Mouse (Mus musculus) midbrain, postnatal 0 days (tissue): ENCODE results near the gene Ppp2r2c. TPM values are rescaled to one million over a fixed set of nuclear protein-coding genes. Genes with fewer than 3 reads are reported as not detected.

Source experiments
- ATAC-seq: fragments of 200-750 bp; cut with Nextera tagmentation; 2 replicates; pipeline ENCODE4 v1.8.0; 2017; ENCODE audit warnings: moderate number of reproducible peaks, mild to moderate bottlenecking, moderate TSS enrichment, moderate library complexity; ENCODE audit not compliant: low FRiP score
- DNase-seq: peaks from one replicate; pipeline ENCODE4 v3.0.0-alpha.2; 2015; ENCODE audit warnings: low spot score
- H3K27ac ChIP-seq: fragments of 300-500 bp; sonication (generic); 2 replicates; pipeline ENCODE4 v1.5.1; 2014; ENCODE audit warnings: low read depth, mild to moderate bottlenecking, low read length, mixed read lengths
- H3K27me3 ChIP-seq: fragments of 300-500 bp; sonication (generic); 2 replicates; pipeline ENCODE4 v1.6.1; 2014; ENCODE audit warnings: low read length, control low read depth, mixed read lengths; ENCODE audit not compliant: insufficient read depth
- H3K36me3 ChIP-seq: fragments of 300-500 bp; sonication (generic); 2 replicates; pipeline ENCODE4 v1.6.1; 2014; ENCODE audit warnings: low read length, control low read depth, mixed read lengths; ENCODE audit not compliant: insufficient read depth
- H3K4me1 ChIP-seq: fragments of 300-500 bp; sonication (generic); 2 replicates; pipeline ENCODE4 v1.6.1; 2014; ENCODE audit warnings: mild to moderate bottlenecking, control low read depth, antibody characterized with exemption, low read length, mixed read lengths; ENCODE audit not compliant: insufficient read depth
- H3K4me2 ChIP-seq: fragments of 300-500 bp; sonication (generic); 2 replicates; pipeline ENCODE4 v1.6.1; 2014; ENCODE audit warnings: low read depth, mild to moderate bottlenecking, low read length, mixed read lengths; ENCODE audit not compliant: poor library complexity, severe bottlenecking
- H3K4me3 ChIP-seq: fragments of 300-500 bp; sonication (generic); 2 replicates; pipeline ENCODE4 v1.5.1; 2014; ENCODE audit warnings: low read depth, mild to moderate bottlenecking, low read length, moderate library complexity
- H3K9ac ChIP-seq: fragments of 300-500 bp; sonication (generic); replicated peaks from 2 replicates; pipeline ENCODE4 v1.6.1; 2014; ENCODE audit warnings: mild to moderate bottlenecking, low read length, moderate library complexity, mixed read lengths; ENCODE audit not compliant: poor library complexity, severe bottlenecking
- H3K9me3 ChIP-seq: fragments of 300-500 bp; sonication (generic); 2 replicates; pipeline ENCODE4 v1.6.1; 2016; ENCODE audit warnings: low read length, control low read depth
- CTCF ChIP-seq: IDR thresholded peaks from 2 replicates; pipeline ENCODE4 v1.5.1; 2016; ENCODE audit warnings: antibody characterized with exemption, mild to moderate bottlenecking
- WGBS: fragments of 180-500 bp; shearing (Covaris S2); extraction: QIAGEN DNeasy Blood & Tissue Kit; methylation state at CpG from one replicate; pipeline ENCODE4 v1.1.7; 2014; 5-methylcytosine and 5-hydroxymethylcytosine counted together
- polyA plus RNA-seq: library from polyadenylated mRNA; unstranded; fragments of >200 nt; fragmentation: Nextera tagmentation; extraction: Ambion mirVana; gene quantifications from 2 replicates; pipeline ENCODE4 v1.2.1, GENCODE M21; 2015
- total RNA-seq: library from RNA; depleted of rRNA; stranded (reverse); fragments of >200 nt; gene quantifications from 2 replicates; pipeline ENCODE4 v1.2.3, GENCODE M21; 2014

Ppp2r2c gene
- total and polyA plus RNA-seq, 2 experiments from 2014 or later, result 91.8 to 231 TPM

GRCm38 (mm10) chr5:36900189-36900619 is 31.9 kb downstream of the Ppp2r2c start:
- ATAC-seq (no peak), DNase-seq (peak; percentile 74)

GRCm38 (mm10) chr5:36902807-36903206 is 34.5 kb downstream of the Ppp2r2c start:
- DNase-seq (no peak), ATAC-seq (no peak)
- Histone ChIP-seq H3K36me3 (no peaks in the 10 kb centered on the region), H3K4me1 (peaks cover 12% of the 10 kb centered on the region), H3K27me3 (no peaks in the 10 kb centered on the region), H3K27ac (no peak overlapping the region), H3K4me2 (no peak overlapping the region), H3K9me3 (no peaks in the 10 kb centered on the region), H3K9ac (no peak overlapping the region), H3K4me3 (no peak overlapping the region)
- TF ChIP-seq CTCF, result no peak
- 80% methylated on average over 2 of the region's 2 CpGs for WGBS

More at GRCm38 (mm10) chr5:36900189-36900619, 31.9 kb downstream of the Ppp2r2c start:
- no peak overlapping the region for H3K4me3 ChIP-seq
- 42% methylated on average over 6 of the region's 6 CpGs for WGBS
- H3K9ac ChIP-seq, result no peak overlapping the region
- H3K4me1 ChIP-seq, result peaks cover 9% of the 10 kb centered on the region; the same call in 1 of the 2 replicates
- TF ChIP-seq CTCF, result no peak
- no peak overlapping the region for H3K4me2 ChIP-seq
- no peaks in the 10 kb centered on the region for H3K9me3 ChIP-seq
- no peaks in the 10 kb centered on the region for H3K36me3 ChIP-seq
- 0 out of 2 replicates have a peak overlapping the region, but pooled peaks have one; percentile 9 for H3K27ac ChIP-seq
- H3K27me3 ChIP-seq, result no peaks in the 10 kb centered on the region

GRCm38 (mm10) chr5:36904131-36904530 is 35.8 kb downstream of the Ppp2r2c start:
- no peaks in the 10 kb centered on the region for H3K27me3 ChIP-seq
- H3K9ac ChIP-seq, result no peak overlapping the region
- no peak overlapping the region for H3K4me2 ChIP-seq
- DNase-seq (peak; percentile 75), ATAC-seq (no peak)
- no peaks in the 10 kb centered on the region for H3K36me3 ChIP-seq
- no peaks in the 10 kb centered on the region for H3K9me3 ChIP-seq
- WGBS, result 71% methylated on average over 2 of the region's 2 CpGs
- H3K4me1 ChIP-seq, result peaks cover 12% of the 10 kb centered on the region
- no peak for TF ChIP-seq CTCF
- H3K27ac ChIP-seq, result no peak overlapping the region
- H3K4me3 ChIP-seq, result no peak overlapping the region

GRCm38 (mm10) chr5:36904703-36905102 is 36.4 kb downstream of the Ppp2r2c start:
- no peak for TF ChIP-seq CTCF
- WGBS, result 79% methylated on average over 9 of the region's 9 CpGs

GRCm38 (mm10) chr5:36905216-36905615 is 36.9 kb downstream of the Ppp2r2c start:
- Histone ChIP-seq H3K27ac (no peak overlapping the region), H3K4me1 (peaks cover 10% of the 10 kb centered on the region), H3K9me3 (no peaks in the 10 kb centered on the region), H3K9ac (no peak overlapping the region), H3K4me2 (no peak overlapping the region), H3K36me3 (no peaks in the 10 kb centered on the region), H3K4me3 (no peak overlapping the region), H3K27me3 (no peaks in the 10 kb centered on the region)
- no peak for TF ChIP-seq CTCF
- WGBS, result 73% methylated on average over 8 of the region's 8 CpGs
- DNase-seq (no peak), ATAC-seq (no peak)

More at GRCm38 (mm10) chr5:36904703-36905102, 36.4 kb downstream of the Ppp2r2c start:
- H3K27ac ChIP-seq, result no peak overlapping the region
- ATAC-seq (no peak), DNase-seq (no peak)
- H3K4me3 ChIP-seq, result no peak overlapping the region
- H3K9ac ChIP-seq, result no peak overlapping the region
- no peaks in the 10 kb centered on the region for H3K36me3 ChIP-seq
- peaks cover 12% of the 10 kb centered on the region for H3K4me1 ChIP-seq
- no peaks in the 10 kb centered on the region for H3K9me3 ChIP-seq
- no peaks in the 10 kb centered on the region for H3K27me3 ChIP-seq
- no peak overlapping the region for H3K4me2 ChIP-seq

GRCm38 (mm10) chr5:36907695-36908094 is 39.4 kb downstream of the Ppp2r2c start:
- TF ChIP-seq CTCF, result no peak
- DNase-seq (no peak), ATAC-seq (no peak)
- Histone ChIP-seq H3K4me2 (no peak overlapping the region), H3K36me3 (no peaks in the 10 kb centered on the region), H3K27ac (no peak overlapping the region), H3K27me3 (no peaks in the 10 kb centered on the region), H3K9ac (no peak overlapping the region), H3K4me1 (peaks cover 14% of the 10 kb centered on the region; the same call in 1 of the 2 replicates), H3K4me3 (no peak overlapping the region), H3K9me3 (no peaks in the 10 kb centered on the region)
- 34% methylated on average over 10 of the region's 10 CpGs for WGBS
